Mouse (Mus musculus) macrophage (primary cell): ENCODE data around the gene Fmn2. TPM values are rescaled to one million over a fixed set of nuclear protein-coding genes. Genes with fewer than 3 reads are reported as not detected.

ENCODE experiments used
- H3K27ac ChIP-seq: fragments of 350-480 bp; formaldehyde crosslinking; 2 replicates; pipeline ENCODE4 v1.9.0; 2021
- H3K36me3 ChIP-seq: fragments of 350-480 bp; formaldehyde crosslinking; 2 replicates; pipeline ENCODE4 v1.9.0; 2021; ENCODE audit errors: inconsistent target
- H3K4me3 ChIP-seq: fragments of 350-480 bp; formaldehyde crosslinking; 2 replicates; pipeline ENCODE4 v1.9.0; 2021; ENCODE audit errors: inconsistent target
- H3K79me2 ChIP-seq: fragments of 350-480 bp; formaldehyde crosslinking; 2 replicates; pipeline ENCODE4 v1.9.0; 2021; ENCODE audit errors: inconsistent target
- WGBS: methylation state at CpG from one replicate; pipeline ENCODE4 v1.1.7; 2026; ENCODE audit warnings: inconsistent platforms; ENCODE audit not compliant: missing documents; 5-methylcytosine and 5-hydroxymethylcytosine counted together
- polyA plus RNA-seq: library from polyadenylated mRNA; stranded (reverse); fragments of 250-400 nt; gene quantifications from 3 replicates; pipeline ENCODE4 v1.2.4, GENCODE M21; 2018; ENCODE audit warnings: inconsistent platforms

Fmn2 gene
- polyA plus RNA-seq, 1 experiment from 2014 or later: not detected

DNA sequence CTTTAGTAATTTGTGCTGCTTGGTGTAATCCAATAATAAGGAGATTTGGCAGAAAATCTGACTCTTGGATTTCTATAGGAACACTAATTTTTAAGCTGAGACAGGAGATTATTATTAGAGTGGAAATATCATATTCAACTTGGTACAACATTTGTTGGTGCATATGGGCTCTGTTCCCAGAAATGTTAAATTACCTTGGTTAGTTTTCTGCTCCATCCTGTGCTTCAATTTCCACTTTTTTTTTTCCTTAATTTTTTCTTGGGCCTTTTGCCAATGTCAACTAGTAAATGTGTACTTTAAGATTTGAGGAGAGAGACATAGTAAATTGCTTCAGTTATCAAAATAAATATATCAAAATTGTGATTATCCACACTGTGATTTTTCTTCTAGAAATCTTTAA is 163.5 kb downstream of the Fmn2 start:
- Histone ChIP-seq H3K27ac (no peak overlapping the region), H3K36me3 (no peaks in the 10 kb centered on the region), H3K4me3 (no peak overlapping the region), H3K79me2 (no peaks in the 10 kb centered on the region)

GRCm38 (mm10) chr1:174669132-174669531 is 167.5 kb downstream of the Fmn2 start:
- Histone ChIP-seq H3K36me3 (no peaks in the 10 kb centered on the region), H3K27ac (no peak overlapping the region), H3K79me2 (no peaks in the 10 kb centered on the region), H3K4me3 (no peak overlapping the region)
- WGBS: 78% methylated on average over 1 of the region's 1 CpGs

DNA sequence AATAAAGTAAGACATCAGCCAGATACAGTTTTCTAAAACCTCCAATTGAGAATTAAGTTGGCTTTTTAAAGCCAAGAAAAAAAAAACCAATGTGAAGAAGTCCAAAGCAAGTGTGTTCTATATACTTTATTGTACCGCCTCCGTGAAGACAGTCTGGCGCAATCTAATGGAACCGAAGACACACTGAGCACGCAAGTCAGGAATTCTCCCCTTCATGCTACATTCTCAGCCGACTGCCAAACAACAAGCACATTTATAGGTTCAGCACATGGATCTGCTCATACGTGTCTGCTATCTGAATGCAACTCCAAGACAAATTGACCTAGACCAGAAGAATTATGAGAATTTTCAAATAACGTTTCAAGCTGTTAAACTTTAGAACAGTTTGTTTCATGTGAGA is 169.2 kb downstream of the Fmn2 start:
- WGBS: 81% methylated on average over 8 of the region's 8 CpGs
- no peaks in the 10 kb centered on the region for H3K79me2 ChIP-seq
- no peak overlapping the region for H3K27ac ChIP-seq
- H3K4me3 ChIP-seq: no peak overlapping the region
- H3K36me3 ChIP-seq: no peaks in the 10 kb centered on the region

DNA sequence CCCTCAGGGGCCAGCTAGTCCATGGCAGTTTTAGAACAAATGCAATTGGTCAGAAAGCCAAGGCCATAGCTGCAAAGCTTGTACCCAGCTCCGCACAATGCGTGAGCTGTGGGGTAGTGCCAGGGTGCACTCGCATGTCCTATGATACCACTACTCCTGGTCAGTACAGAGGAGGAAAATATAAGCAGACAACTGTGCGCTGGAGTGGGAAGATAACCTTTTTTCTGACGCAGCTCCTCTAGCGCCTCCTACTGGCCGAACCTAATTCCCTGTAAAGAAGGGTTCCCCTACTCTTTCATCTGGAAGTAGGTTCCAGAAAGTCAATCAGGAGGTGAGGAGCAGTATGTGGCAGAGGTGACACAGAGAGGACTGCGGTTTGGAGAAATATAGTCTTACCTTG is 173.0 kb downstream of the Fmn2 start:
- H3K36me3 ChIP-seq: no peaks in the 10 kb centered on the region
- no peaks in the 10 kb centered on the region for H3K79me2 ChIP-seq
- no peak overlapping the region for H3K4me3 ChIP-seq
- 72% methylated on average over 8 of the region's 8 CpGs for WGBS
- no peak overlapping the region for H3K27ac ChIP-seq

DNA sequence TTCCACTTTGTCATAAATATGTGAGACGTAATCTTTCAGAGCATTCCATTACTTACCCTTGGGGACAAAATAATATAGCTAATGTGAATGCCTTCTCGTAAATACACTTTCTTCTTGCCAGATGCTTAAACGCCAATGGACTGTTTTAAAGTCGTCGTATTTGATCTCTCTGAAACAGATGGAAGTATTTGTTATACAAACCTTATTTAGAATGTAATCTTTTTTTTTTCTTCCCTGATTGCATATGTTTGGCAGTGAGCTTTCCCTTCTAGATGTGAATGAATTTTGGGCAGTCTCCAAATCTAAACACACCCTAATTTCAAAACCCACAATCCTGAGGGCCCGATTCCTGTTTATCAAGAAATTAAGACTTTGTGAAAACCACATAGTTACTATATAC is 173.7 kb downstream of the Fmn2 start:
- WGBS: 92% methylated on average over 6 of the region's 6 CpGs

GRCm38 (mm10) chr1:174676187-174676586 is 174.6 kb downstream of the Fmn2 start:
- no peak overlapping the region for H3K4me3 ChIP-seq
- no peak overlapping the region for H3K27ac ChIP-seq
- WGBS: 79% methylated on average over 3 of the region's 3 CpGs
- H3K36me3 ChIP-seq: no peaks in the 10 kb centered on the region
- H3K79me2 ChIP-seq: no peaks in the 10 kb centered on the region

More for the DNA sequence above, 173.7 kb downstream of the Fmn2 start:
- Histone ChIP-seq H3K4me3 (no peak overlapping the region), H3K79me2 (no peaks in the 10 kb centered on the region), H3K27ac (no peak overlapping the region), H3K36me3 (no peaks in the 10 kb centered on the region)

- 64% methylated on average over 4 of the region's 4 CpGs for whole genome bisulfite sequencing
- H3K4me3 ChIP-seq: no peak overlapping the region
- no peak overlapping the region for H3K27ac ChIP-seq
- H3K79me2 ChIP-seq: no peaks in the 10 kb centered on the region
- H3K36me3 ChIP-seq: no peaks in the 10 kb centered on the region
Observed at GRCm38 (mm10) chr1:174677211-174677610, 175.6 kb downstream of the Fmn2 start.

- Histone ChIP-seq H3K79me2 (no peaks in the 10 kb centered on the region), H3K4me3 (no peak overlapping the region), H3K27ac (no peak overlapping the region), H3K36me3 (no peaks in the 10 kb centered on the region)
- 81% methylated on average over 2 of the region's 2 CpGs for WGBS
Observed at GRCm38 (mm10) chr1:174689301-174689700, 187.7 kb downstream of the Fmn2 start.

- Histone ChIP-seq H3K4me3 (no peak overlapping the region), H3K36me3 (no peaks in the 10 kb centered on the region), H3K27ac (no peak overlapping the region), H3K79me2 (no peaks in the 10 kb centered on the region)
- WGBS: 92% methylated on average over 5 of the region's 5 CpGs
Observed at GRCm38 (mm10) chr1:174700871-174701270, 199.2 kb downstream of the Fmn2 start.

GRCm38 (mm10) chr1:174701835-174702234 is 200.2 kb downstream of the Fmn2 start:
- H3K4me3 ChIP-seq: no peak overlapping the region
- no peak overlapping the region for H3K27ac ChIP-seq
- no peaks in the 10 kb centered on the region for H3K79me2 ChIP-seq
- WGBS: 89% methylated on average over 5 of the region's 5 CpGs
- H3K36me3 ChIP-seq: no peaks in the 10 kb centered on the region

DNA sequence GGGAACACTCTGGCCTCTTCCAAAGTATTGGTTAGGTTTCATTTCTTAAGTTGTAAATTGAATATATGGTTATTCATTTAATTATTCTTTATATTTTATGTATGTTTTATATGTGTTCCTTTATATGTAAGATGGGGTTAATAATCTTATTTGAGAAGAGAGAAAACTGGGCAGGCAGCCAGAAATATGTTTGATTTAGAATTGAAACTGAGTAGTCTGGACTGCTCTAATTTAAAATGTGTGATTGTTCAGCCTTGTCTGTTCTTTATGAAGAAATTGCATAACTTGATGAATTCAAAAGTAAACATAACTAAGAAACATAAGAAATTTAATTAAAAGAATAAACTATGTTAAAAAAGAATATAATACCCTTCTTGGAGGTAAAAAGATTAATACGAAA is 202.3 kb downstream of the Fmn2 start:
- no peaks in the 10 kb centered on the region for H3K79me2 ChIP-seq
- WGBS: 100% methylated on average over 1 of the region's 1 CpGs
- H3K4me3 ChIP-seq: no peak overlapping the region
- no peaks in the 10 kb centered on the region for H3K36me3 ChIP-seq
- no peak overlapping the region for H3K27ac ChIP-seq

GRCm38 (mm10) chr1:174719729-174720458 is 218.3 kb downstream of the Fmn2 start:
- Histone ChIP-seq H3K27ac (no peak overlapping the region), H3K79me2 (no peaks in the 10 kb centered on the region), H3K4me3 (no peak overlapping the region), H3K36me3 (no peaks in the 10 kb centered on the region)
- 94% methylated on average over 12 of the region's 12 CpGs for WGBS

GRCm38 (mm10) chr1:174728771-174729170 is 227.1 kb downstream of the Fmn2 start:
- Histone ChIP-seq H3K27ac (no peak overlapping the region), H3K79me2 (no peaks in the 10 kb centered on the region), H3K36me3 (no peaks in the 10 kb centered on the region), H3K4me3 (no peak overlapping the region)
- 72% methylated on average over 3 of the region's 3 CpGs for WGBS

DNA sequence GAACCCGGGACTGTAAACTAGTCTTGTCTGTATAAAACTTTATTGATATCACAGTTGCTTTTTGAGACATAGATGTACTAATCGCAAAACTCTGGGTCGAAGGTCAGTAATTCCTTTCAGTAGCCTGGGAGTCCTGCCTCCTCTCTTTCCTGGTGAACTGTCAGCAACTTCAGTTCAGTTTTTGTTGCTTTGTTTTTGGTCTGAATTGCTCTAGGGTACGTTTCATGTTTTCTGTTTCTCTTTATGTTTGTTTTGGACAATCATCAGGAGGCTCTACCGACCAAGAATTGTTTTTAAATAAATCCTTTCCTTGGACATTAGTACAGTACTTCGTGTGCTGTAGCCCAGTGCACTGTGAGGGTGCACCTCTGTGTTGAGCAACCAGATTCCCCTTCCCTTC is 231.1 kb downstream of the Fmn2 start:
- Histone ChIP-seq H3K36me3 (no peaks in the 10 kb centered on the region), H3K79me2 (no peaks in the 10 kb centered on the region), H3K27ac (no peak overlapping the region), H3K4me3 (no peak overlapping the region)
- 79% methylated on average over 6 of the region's 6 CpGs for WGBS

DNA sequence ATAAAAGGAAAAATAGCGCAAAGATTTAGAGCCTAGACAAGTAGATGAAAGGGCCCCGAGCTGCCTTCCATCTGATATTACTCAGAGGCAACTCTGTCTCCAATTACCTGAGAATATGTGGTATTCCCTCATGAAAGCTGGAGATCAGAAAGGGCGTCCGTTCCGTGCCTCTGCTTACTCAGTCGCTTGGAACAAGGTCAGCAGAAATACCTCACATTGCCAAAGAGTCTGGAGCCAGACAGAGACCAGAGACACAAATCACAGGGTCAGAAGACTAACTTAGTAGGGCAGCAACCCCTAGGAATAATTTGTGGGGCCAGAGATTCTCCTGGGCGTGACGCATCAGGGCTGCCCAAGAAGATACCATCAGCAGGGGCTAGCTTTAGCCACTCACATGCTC is 237.3 kb downstream of the Fmn2 start:
- H3K36me3 ChIP-seq: no peaks in the 10 kb centered on the region
- H3K4me3 ChIP-seq: no peak overlapping the region
- no peaks in the 10 kb centered on the region for H3K79me2 ChIP-seq
- no peak overlapping the region for H3K27ac ChIP-seq
- WGBS: 91% methylated on average over 8 of the region's 8 CpGs

- no peaks in the 10 kb centered on the region for H3K36me3 ChIP-seq
- no peak overlapping the region for H3K27ac ChIP-seq
- WGBS: 86% methylated on average over 2 of the region's 2 CpGs
- H3K4me3 ChIP-seq: no peak overlapping the region
- H3K79me2 ChIP-seq: no peaks in the 10 kb centered on the region
Observed at GRCm38 (mm10) chr1:174742667-174743066, 241.0 kb downstream of the Fmn2 start.
